Mouse (Mus musculus) CH12.LX (cell line): ENCODE measurements around the gene Prps1l1.

Experiments
- CTCF ChIP-seq, 2 experiments: IDR thresholded peaks in 1 of 2; conservative IDR thresholded peaks in 1 of 2; 2 replicates each; pipeline ENCODE4 v1.5.1; 2011 to 2012; ENCODE audit warnings: low read depth in 2 of 2, low read length in 2 of 2, improper control_type of control experiment in 1 of 2, inconsistent platforms in 1 of 2, mild to moderate bottlenecking in 1 of 2, moderate library complexity in 1 of 2
- ELF1 ChIP-seq: IDR thresholded peaks from 2 replicates; pipeline ENCODE4 v1.6.1; 2014; ENCODE audit warnings: low read depth, mild to moderate bottlenecking, inconsistent platforms, low read length, improper control_type of control experiment
- MAX ChIP-seq: IDR thresholded peaks from 2 replicates; pipeline ENCODE4 v1.6.1; 2011; ENCODE audit warnings: low read length, improper control_type of control experiment
- MXI1 ChIP-seq: IDR thresholded peaks from 2 replicates; pipeline ENCODE4 v1.6.1; 2011; ENCODE audit warnings: mild to moderate bottlenecking, low read depth, low read length, improper control_type of control experiment
- NRF1 ChIP-seq: IDR thresholded peaks from 2 replicates; pipeline ENCODE4 v1.6.1; 2014; ENCODE audit warnings: low read depth, mild to moderate bottlenecking, inconsistent platforms, low read length, improper control_type of control experiment, moderate library complexity
- POLR2A ChIP-seq: IDR thresholded peaks from 2 replicates; pipeline ENCODE4 v1.6.1; 2011; ENCODE audit warnings: low read depth, mild to moderate bottlenecking, improper control_type of control experiment, low read length

DNA sequence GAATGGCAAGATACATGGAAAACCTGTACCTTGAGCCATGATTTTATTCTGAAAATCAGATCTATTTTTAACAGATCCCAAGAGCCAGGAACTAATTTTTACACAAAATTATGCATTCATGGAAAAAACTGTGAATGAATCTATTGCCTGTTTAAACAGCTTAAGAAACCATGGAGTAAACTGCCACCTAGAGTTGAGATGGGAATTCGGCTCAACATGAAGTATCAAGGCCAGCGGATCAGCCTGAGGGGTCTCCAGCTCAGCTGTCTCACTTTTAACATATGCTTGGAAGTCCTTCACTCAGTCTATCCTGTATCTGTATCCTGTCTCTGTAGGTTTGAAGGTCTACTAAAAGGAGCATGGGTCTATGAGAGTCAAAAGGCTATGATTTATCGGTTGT, 31.5 kb downstream of the Prps1l1 start:
- no peak for TF ChIP-seq POLR2A
- peak in 1 of 2 experiments; percentile 55; a peak in 2 of 4 replicates for TF ChIP-seq CTCF (conservative IDR thresholded peaks at IDR 0.05 in 1 of 2, IDR thresholded peaks at IDR 0.05 in 1 of 2; ENCODE audit: low read depth in 2 of 2, low read length in 2 of 2)
- TF ChIP-seq NRF1, result no peak
- no peak for TF ChIP-seq MXI1
- no peak for TF ChIP-seq MAX
- TF ChIP-seq ELF1, result no peak
